Mouse (Mus musculus) adrenal gland, postnatal 4 days (tissue): ENCODE measurements around the gene Crtc1. TPM values are rescaled to one million over a fixed set of nuclear protein-coding genes. Genes with fewer than 3 reads are reported as not detected.
A peak's percentile ranks its signal among the peaks of the same experiment; 100 is the strongest.

ENCODE experiments used
- DNase-seq, 2 experiments: peaks; one replicate each; pipeline ENCODE4 v3.0.0; 2021 to 2022; ENCODE audit warnings: low spot score in 2 of 2, mixed read lengths in 2 of 2
- total RNA-seq, 2 experiments: library from RNA; stranded (reverse); gene quantifications; 2 replicates each; pipeline ENCODE4 v1.2.3; 2021

Gene Crtc1
- total RNA-seq, 2 experiments from 2014 or later = 33.2 to 34.5 TPM

DNA sequence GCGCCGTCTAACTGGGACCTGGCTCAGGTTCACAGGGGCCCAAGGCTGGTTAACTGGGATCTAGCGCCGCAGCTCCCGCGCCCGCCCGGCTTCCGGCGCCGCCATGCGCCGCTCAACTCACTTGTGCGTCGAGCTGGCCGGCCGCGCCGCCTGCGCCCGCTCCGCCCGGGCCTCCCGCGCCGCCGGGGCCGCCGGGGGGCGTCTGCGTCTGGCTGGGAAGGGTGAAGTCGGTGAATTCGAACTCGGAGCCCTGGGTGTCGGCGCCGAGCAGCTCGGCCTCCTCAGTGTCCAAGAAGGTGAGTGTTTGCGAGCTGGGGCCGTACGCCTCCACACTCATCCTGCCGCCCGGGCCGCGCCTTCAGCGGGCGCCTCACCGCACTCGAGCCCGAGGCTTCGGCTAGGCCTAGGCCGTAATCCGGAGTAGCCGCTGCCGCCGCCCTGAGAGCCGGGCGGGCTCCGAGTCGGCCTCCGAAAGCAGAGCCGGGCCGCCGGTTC lies 86.7 kb downstream of the Crtc1 start:
- DNase-seq = peak in 1 of 2 experiments; percentile 50

DNA sequence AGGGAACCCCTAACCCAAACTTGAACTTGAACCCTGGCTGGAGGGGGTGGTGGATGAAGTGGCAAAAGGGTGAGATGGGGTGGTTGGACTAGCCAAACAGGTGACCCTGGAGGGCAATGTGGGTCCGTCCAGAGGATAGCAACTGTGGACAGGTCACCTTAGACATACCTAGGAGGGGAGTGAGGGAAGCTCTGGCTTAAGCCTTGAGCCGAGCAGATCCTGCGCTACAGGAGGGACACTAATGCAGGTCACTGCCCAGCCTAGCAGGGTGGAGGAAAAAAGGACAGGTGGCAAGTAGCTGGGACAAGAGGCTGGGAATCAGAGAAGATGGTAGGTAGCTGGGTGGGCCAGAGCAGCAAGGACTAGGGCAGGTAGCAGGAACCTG lies 87.4 kb downstream of the Crtc1 start:
- DNase-seq = no peak

DNA sequence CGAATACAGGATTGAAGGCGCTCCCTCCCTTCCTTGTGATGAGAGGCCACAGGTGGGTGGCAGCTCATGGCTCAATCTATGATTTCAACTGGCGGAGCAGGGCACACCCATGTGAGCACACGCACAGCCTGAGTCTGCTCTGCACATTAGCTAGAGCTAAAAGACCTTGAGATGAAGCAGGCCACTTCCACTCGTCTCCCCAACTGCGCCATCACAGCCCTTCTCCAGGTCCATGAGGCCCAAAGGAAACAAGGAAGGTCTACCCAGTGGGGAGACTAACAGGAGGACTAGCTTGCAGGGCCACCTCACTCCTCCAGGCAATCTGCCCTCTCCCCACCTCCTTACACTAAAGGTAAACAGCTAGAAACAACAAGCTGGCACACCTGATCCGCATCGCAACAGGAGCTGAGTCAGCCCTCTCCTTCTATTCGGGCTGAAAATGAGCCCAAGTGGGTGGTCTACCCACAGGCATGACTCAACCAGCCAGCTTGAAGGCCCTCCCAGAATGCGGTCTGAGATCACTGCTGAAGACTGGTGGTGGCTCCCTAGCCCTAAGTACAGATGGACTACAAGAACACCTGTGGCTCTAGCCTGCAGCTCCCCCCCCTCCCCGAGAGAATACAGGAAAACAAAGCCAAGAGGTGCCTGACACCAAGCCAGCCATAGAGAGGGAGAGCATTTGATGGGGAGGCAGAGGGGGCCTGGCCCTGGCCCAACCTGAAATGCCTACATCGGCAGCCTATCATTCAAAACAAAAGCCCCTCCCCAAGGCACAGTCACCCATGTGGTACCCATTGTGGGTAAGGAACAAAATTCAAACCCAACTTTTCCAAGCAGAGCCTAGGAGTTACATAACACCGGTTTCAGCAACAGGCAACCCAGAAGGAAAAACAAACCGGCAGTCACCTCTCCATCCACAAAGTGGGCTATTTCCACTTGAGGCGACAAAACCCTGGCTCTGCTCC lies 88.1 kb downstream of the Crtc1 start:
- no peak for DNase-seq

DNA sequence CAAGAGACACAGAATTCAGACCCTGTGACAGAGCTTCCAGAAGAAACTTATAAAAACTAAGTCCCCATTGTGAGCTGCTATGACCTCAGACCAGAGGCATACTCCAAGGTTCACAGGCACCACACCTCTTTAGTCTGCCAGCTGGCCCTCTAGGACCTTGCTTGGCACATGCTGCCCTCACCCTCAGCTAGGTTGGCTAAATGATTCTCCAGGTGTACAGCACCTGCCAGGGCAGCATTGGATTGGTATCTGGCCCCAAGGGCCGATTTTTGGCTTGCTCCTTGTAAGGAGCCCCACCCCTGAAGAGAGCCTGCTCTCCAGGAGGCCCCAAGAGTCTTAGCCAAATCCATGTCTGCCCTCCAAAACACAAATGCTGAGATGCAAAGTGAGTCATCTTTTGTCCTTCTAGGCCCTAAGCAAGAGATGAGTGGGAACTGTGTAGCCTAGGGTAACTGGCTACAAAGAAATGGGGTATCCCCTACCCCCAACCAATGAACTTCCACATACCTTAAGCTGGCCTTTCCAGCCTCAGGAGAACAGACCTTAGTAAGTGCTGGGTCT lies 91.4 kb downstream of the Crtc1 start:
- DNase-seq = no peak

DNA sequence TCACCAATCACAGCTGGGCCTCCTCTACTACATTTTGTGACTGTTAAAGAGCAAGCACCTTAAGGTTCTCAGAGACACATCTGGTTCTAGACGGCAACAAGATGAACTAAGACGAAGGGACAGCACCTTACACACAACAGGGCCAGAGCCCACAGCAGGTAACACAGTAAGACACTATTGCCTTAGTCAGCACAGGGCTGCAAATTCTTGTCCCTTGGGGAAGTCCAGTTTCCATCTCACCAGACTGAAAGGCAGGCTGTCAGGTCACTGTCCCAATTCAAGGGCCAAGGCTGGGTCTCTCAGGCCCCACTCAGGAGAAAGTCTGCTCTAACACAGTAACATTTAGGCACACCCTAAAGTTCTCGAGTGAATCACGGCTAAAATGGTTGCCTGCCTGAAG lies 91.9 kb downstream of the Crtc1 start:
- no peak for DNase-seq

DNA sequence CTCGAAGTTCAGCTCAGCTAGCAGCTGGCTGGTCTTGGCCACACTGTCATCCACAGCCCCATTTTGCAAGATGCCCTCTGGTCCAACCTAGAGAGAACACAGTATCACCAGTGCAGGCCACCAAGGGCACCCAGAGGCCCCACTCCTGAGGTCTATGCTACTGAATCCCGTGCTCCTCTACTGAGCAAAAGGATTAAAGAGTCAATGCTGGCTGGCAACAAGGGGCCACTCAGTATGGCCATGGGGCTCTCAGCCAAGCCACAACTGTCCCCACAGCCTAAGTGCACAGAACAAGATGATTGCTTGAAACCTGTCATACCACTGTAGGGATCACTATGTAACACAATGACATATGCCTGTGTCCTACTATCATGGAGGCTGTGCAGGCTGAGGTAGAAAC lies 95.1 kb downstream of the Crtc1 start:
- DNase-seq = no peak

DNA sequence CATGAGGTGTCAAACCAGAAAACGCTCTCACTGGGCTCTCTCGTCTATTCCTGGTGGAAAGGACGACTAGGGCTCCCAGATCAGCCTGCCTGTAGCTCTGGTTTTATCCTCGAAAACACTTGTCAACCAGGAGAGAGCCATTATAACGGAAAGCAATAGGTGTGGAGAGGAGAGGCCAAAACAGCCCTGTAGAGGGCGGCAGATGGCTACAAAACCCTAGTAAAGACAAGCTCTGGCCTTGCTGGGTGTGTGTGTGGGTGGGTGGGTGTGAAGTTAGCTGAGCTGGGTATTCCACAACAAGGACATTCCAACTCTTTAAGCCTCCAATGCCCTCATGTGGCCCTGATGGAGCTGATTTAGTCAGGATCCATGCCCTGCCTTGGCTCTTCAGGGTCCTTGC lies 95.7 kb downstream of the Crtc1 start:
- DNase-seq = no peak

DNA sequence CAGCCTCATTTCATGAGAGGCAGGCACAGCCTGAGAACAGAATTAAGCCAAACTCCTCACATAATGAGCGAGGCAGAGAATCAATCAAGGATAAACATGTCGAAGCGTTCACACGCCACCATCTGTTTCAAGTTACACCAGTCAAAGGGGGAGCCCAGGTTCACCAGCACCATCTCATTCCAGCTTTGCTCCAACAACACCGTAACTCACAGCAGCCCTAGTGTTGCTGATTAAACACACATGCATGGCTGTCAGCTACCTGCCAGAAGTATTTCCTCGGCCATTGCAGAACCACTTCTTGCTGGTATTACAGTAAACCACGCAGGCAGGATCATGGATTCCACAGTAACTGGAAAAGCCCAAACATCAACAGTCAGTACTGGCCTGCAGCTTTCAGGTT lies 96.3 kb downstream of the Crtc1 start:
- no peak for DNase-seq

DNA sequence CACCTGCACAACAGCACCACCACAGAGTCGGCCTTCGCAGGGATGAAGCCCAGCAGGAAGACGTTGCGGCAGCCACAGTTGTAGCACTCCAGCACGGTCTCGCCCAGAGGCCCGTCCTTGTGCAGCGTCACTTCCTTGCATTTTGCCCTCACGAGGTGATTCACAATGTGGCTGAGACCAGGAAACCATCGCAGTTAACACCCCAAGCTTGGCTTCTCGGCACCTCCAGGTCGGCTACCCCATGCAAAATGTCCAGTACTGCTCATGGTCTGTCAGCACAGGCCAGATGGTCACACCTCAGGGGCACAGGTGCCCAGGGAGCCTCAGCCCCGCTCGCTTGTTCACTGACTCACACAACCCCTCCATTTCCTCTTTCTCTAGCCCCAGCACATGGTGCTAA lies 97.4 kb downstream of the Crtc1 start:
- no peak for DNase-seq

DNA sequence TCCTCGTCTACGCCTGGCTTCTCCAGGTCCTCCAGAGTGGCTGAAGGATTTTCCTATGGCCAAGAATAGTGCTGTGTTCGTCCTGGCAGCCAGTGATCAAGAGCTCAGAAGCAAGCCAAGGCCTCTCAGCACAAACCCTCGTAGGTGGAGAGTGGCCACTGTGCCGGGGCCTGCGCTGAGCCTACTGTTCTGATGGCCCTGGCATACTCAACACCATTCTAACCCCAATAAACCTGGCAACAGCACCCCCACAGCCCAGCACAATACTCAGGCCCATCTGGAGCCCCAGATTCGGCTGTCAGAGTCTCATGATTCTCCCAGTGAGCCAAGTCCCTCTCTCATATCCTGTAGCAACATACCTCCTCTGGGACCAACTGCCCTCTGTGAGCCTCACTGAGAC lies 98.7 kb downstream of the Crtc1 start:
- no peak for DNase-seq

DNA sequence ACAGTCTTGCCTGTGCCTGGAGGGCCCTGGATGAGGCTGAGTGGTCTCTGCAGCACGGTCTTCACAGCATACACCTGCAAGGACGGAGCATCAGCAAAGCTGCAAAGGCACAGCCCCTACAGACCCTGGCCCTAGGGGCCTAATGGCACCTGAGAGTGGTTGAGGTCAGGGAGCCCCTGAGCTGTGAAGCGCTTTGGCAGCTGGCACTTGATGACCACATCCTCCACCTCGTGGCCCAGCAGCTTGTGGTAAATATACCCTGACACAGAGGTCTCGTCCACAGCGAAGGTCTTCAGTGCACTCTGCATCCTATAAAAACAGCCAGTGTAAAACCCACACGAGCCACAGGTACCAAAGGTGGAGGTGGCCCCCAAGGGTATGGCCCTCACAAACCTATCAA lies 100.4 kb downstream of the Crtc1 start:
- no peak for DNase-seq

DNA sequence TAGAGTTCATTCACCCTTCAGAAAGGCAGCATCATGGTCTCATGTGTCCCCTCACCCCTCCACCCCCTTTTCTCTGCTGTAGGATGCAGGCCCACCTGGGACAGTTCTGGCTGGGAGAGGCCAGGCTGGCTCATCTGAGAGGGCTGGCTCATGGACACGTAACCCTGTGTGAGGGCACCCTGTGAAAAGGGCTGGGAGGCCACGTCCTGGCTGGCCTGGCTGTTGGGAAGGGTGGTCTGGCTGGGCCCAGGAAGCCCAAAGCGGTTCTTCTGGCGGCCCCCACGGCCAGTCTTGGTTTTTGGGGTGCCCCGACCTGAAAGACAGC lies 106.5 kb downstream of the Crtc1 start:
- no peak for DNase-seq

Other genes starting within 250 kb of the Crtc1 start
- 10 to 100 TPM; 27.8 to 39.2 TPM for gene Slc25a42, start 227.3 kb downstream of the Crtc1 start, total RNA-seq
- gene Sugp2, start 205.4 kb downstream of the Crtc1 start, total RNA-seq = 10 to 100 TPM; 54.9 to 62.1 TPM
- gene Armc6, start 205.1 kb downstream of the Crtc1 start, total RNA-seq = 10 to 100 TPM; 10.1 to 15.1 TPM
- 10 to 100 TPM; 44.8 to 50.6 TPM for gene Homer3, start 156.8 kb downstream of the Crtc1 start, total RNA-seq
- 10 to 100 TPM; 83.3 to 86.8 TPM for gene Ddx49, start 137.1 kb downstream of the Crtc1 start, total RNA-seq
- 100 to 1,000 TPM; 188 to 192 TPM for gene Cope, start 137.1 kb downstream of the Crtc1 start, total RNA-seq
- 1 to 10 TPM; 6.8 to 7.2 TPM for gene Cers1, start 123.8 kb downstream of the Crtc1 start, total RNA-seq
- gene Gdf1, start 109.8 kb downstream of the Crtc1 start, total RNA-seq = 1 to 10 TPM in 1 of 2 experiments, under 1 TPM in 1; 0.34 to 1.3 TPM
- gene Upf1, start 86.3 kb downstream of the Crtc1 start, total RNA-seq = 10 to 100 TPM; 52.5 to 56.1 TPM
- 1 to 10 TPM in 1 of 2 experiments, under 1 TPM in 1; 0.28 to 1.0 TPM for gene Comp, start 66.0 kb downstream of the Crtc1 start, total RNA-seq
- gene Klhl26, start 37.4 kb upstream of the Crtc1 start, total RNA-seq = 10 to 100 TPM; 18.7 to 20.4 TPM
- gene Tmem59l, start 47.8 kb upstream of the Crtc1 start, total RNA-seq = 1 to 10 TPM; 3.6 to 5.0 TPM
- gene Crlf1, start 53.6 kb upstream of the Crtc1 start, total RNA-seq = under 1 TPM in 1 of 2 experiments, not detected in 1; 0.45 TPM
- gene Rex1bd, start 67.2 kb upstream of the Crtc1 start, total RNA-seq = 100 to 1,000 TPM; 105 to 109 TPM
- 1,000 to 10,000 TPM; 1,529 to 1,618 TPM for gene Uba52, start 71.2 kb upstream of the Crtc1 start, total RNA-seq
- 100 to 1,000 TPM; 315 to 322 TPM for gene Fkbp8, start 88.1 kb upstream of the Crtc1 start, total RNA-seq
- 10 to 100 TPM; 80.4 to 80.5 TPM for gene Kxd1, start 88.4 kb upstream of the Crtc1 start, total RNA-seq
- 10 to 100 TPM; 31.0 to 32.4 TPM for gene Ell, start 99.9 kb upstream of the Crtc1 start, total RNA-seq
- gene Isyna1, start 154.8 kb upstream of the Crtc1 start, total RNA-seq = 10 to 100 TPM; 82.6 to 88.9 TPM
- 100 to 1,000 TPM; 137 to 154 TPM for gene Ssbp4, start 169.3 kb upstream of the Crtc1 start, total RNA-seq
- gene Lrrc25, start 176.6 kb upstream of the Crtc1 start, total RNA-seq = 1 to 10 TPM; 2.9 to 3.8 TPM
- 1 to 10 TPM in 1 of 2 experiments, under 1 TPM in 1; 0.59 to 1.8 TPM for gene Gdf15, start 192.9 kb upstream of the Crtc1 start, total RNA-seq
- gene Pgpep1, start 220.8 kb upstream of the Crtc1 start, total RNA-seq = 10 to 100 TPM; 62.1 to 76.0 TPM
- 10 to 100 TPM; 96.6 to 99.0 TPM for gene Lsm4, start 233.7 kb upstream of the Crtc1 start, total RNA-seq